Mouse (Mus musculus) adrenal gland, adult 18-20 months (tissue): Measurements from ENCODE around the gene Il34. TPM values are rescaled to one million over a fixed set of nuclear protein-coding genes. Genes with fewer than 3 reads are reported as not detected.
A peak's percentile ranks its signal among the peaks of the same experiment; 100 is the strongest.
"Not testable (repeated sequence)": the region's sequence is repeated elsewhere in the genome, so short reads cannot be mapped to it uniquely, and the experiment has no call there.

Experiments used
- DNase-seq, 2 experiments: peaks; one replicate each; pipeline ENCODE4 v3.0.0; 2021 to 2022; ENCODE audit warnings: low spot score in 2 of 2
- total RNA-seq, 2 experiments: library from RNA; stranded (reverse); gene quantifications; 1 replicate in 1 of 2; 2 replicates in 1 of 2; pipeline ENCODE4 v1.2.3; 2021

The Il34 gene
- total RNA-seq, 2 experiments from 2014 or later: 18.0 to 86.4 TPM

- no peak for DNase-seq
Measured at GRCm38 (mm10) chr8:110811116-110811515, 5.4 kb upstream of the Il34 start.

DNA sequence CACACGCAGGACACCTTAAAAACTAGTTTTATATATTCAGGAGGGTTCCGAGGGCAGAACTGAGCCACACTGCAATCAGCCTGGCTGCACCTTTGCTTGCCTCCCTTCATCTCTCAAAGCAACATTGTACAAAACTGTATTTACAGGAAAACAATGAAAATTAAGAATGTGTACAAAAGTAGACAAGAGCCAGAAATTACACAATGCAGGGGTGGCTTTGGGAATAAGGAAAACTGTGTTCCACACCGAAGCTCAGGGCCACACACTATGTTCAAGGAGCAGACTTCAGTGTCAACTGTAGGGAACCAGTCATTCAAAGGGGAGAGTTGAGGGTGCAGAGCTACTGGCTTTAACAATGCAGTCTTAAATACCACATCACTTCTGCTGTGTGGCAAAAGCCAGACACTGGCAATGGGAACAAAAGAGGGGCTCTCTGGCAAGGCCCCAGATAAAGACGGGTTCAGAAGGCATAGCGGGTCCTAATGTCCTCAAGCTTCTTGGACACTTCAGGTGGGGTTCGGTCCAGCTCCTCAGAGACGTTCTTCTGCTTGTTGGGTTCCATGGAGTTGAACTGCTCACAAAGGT, 4.8 kb upstream of the Il34 start:
- peak in 1 of 2 experiments; percentile 20 for DNase-seq

DNA sequence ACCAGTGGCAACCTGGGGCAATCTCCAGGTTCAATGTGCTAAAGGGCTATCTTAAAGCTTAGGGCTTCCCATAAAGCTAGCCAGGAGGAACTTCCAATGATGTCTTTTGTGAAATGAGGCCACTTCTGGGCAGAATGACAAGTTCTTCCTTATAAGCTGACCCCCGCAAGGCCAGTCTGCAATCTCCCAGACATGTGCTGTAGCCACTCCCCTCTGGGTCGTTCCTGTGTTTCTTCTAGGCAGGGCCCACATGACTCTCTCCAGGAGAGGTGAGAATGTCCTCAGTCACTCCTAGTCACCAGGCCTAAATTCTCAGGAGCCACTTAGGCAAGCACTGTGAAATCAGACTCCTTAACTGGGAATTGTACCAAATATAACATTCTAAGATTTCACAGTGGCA, 4.1 kb upstream of the Il34 start:
- peak in 1 of 2 experiments; percentile 21 for DNase-seq

DNA sequence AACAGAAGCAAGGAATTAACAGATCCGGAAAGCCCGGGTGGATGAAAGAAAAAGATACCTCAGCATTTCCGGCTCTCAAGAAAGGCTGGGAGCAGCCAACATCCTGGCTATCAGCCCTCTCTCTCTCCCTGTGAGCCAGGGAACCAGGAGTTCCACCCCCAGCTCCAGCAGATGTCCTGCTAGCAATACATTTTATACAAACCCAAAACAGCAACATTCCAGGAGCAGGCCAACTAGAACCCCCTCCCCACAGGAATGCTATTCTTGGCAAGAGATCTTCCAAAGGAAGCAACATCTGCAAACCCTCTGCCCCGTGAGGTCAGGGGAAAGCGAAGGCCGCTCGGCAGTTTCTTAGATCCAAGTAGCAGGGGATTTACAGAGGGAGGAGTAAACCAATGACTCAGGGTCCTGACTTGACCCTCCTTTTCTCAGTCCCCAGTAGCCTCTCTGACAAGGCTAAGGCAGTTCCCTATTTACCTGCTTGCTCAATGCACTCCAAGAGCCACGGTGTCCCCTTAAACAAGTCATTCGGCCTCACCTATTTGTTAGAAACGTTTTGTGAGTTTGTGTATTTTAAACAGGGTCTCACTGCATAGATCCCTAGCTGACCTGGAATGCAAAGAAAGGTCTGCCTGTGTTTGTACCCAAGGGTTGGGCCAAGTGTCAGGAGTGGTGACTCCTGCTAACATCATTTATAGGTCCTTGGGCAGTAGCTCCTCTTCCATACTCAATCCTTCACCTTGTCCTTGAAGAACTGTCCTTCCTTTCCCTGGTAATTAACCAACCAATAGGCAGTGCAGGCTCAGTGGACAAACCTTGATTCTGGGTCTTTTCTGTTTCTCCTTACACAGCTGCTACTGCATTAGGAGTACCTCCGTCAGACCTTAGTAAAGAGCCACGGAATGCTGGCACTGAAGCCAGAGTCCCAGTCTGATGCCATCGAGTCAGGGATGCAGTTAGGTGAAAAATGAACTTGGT, 3.1 kb upstream of the Il34 start:
- peak in 1 of 2 experiments; percentile 24 for DNase-seq

GRCm38 (mm10) chr8:110806146-110806545, 422 bp upstream of the Il34 start:
- DNase-seq: no peak

DNA sequence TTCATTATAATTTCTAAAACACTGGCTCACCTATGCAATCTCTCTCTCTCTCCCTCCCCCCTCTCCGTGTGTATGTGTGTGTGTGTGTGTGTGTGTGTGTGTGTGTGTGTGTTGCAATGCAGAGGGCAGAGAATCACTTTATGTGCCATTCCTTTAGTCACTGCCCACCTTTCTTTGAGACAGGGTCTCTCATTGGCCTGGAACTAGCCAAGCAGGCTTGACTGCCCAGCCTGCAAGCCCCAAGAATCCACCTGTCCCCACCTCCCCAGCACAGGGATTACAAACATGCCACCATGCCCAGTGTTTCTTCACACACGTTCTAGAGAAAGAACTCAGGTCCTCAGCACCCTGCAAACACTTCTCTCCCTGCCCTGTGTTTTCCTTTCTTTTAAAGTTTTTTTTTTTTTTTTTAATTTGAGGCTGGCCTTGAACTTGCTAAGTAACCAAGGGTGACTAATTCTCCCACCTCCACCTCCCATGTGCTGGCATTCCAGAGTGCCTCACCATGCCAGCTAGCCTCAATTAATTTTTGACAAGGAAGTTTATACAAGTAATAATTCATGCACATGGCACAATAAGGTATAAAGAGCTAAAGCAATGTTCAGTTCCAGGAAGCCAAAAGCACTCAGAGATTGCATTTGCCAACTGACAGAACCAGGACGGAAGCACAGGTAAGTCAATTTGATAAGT, 754 bp downstream of the Il34 start:
- peak in 1 of 2 experiments; percentile 19 for DNase-seq

GRCm38 (mm10) chr8:110803856-110804255, 1.9 kb downstream of the Il34 start:
- peak in 1 of 2 experiments; percentile 15 for DNase-seq

GRCm38 (mm10) chr8:110802988-110803387, 2.7 kb downstream of the Il34 start:
- peak in 1 of 2 experiments; percentile 19 for DNase-seq

DNA sequence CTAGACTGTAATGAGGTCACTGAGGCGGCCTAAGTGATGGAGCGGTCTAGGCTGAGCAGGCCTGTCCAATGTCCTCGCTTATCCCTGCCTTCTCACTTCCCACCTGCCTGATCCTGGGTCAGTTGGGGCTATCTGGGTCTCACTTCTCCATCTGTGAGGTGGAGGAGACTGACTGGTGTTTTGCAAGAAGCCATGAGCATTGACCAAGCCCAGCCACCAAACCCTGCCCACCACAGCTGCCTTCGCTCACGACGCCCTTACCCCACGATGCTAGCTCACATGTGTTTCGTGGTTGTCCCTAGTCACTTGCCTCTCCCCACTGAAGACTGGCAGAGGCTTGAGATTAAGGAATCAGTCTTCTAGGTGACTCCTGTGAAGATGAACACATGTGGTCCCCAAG, 8.6 kb downstream of the Il34 start:
- DNase-seq: no peak

DNA sequence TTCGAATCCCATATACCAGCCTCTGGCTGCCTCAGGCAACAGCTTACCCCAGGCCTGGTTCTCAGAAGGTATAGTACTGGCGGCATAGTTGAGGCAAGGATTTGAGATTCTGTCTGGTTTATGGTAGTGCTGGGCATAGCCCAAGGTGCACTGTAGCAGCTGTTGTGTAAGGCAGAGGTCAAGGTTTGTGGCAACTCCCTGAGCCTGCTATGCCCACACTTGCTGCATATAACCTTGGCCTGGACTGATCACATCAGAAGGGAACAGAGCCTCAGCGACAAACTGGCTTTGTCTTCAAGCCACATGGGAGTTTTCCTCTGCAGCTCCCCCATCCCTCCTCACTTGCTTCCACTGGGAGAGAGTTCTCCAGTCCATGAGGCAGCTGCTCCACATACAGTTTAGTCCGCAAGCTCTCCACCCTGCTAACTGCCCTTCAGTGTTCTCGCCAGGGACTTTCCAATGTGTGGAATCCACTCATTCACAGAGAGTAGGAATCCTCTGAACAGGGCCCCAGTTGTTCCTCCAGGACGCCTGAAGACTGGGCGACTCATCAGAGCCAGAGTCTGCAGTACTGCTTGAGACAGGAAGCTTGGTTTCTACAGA, 11.3 kb downstream of the Il34 start:
- no peak for DNase-seq

DNA sequence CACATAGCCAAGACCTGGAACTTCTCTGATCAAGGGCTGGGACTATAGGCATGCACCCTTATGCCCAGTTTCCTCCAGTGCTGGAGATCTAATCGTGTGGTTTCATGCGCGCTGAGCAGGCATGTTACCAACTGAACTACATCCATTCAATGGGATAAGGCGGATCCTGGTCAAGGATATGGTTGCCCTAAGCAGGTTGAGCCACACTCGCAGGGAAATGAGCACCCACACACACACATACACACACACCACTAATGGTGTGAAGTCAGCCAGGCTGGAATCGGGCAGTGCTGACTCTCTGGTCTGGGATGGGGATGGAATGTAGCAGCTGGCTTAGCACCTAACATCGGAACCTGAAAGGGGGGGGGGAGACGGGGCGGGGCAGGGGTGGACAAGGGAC, 11.8 kb downstream of the Il34 start:
- DNase-seq: no peak

GRCm38 (mm10) chr8:110793511-110793910, 12.2 kb downstream of the Il34 start:
- no peak for DNase-seq

- DNase-seq: no peak
Measured at GRCm38 (mm10) chr8:110792574-110793200, 13.0 kb downstream of the Il34 start.

DNA sequence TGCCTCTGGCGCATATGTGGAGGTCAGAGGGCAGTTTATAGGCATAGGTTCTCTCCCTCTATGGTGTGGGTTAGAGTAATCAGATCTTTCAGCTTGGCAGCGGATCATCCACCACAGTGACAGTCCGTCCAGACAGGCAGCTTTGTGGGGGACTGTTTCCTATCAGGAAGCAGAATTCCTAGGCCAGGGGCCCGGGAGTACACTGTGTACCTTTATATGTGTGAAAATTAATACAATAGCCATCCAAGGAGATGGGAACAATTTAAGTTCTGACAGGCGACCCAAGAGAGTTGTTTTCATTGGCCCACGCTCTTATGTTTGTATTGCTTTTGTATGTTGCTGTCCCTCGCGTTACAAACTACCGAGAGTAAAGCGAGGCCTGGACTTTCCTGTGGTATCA, 14.6 kb downstream of the Il34 start:
- DNase-seq: no peak

- DNase-seq: no peak
Measured at GRCm38 (mm10) chr8:110790270-110790669, 15.5 kb downstream of the Il34 start.

- DNase-seq: no peak
Measured at GRCm38 (mm10) chr8:110789571-110789970, 16.2 kb downstream of the Il34 start.

- no peak for DNase-seq
Measured at GRCm38 (mm10) chr8:110788981-110789380, 16.7 kb downstream of the Il34 start.

DNA sequence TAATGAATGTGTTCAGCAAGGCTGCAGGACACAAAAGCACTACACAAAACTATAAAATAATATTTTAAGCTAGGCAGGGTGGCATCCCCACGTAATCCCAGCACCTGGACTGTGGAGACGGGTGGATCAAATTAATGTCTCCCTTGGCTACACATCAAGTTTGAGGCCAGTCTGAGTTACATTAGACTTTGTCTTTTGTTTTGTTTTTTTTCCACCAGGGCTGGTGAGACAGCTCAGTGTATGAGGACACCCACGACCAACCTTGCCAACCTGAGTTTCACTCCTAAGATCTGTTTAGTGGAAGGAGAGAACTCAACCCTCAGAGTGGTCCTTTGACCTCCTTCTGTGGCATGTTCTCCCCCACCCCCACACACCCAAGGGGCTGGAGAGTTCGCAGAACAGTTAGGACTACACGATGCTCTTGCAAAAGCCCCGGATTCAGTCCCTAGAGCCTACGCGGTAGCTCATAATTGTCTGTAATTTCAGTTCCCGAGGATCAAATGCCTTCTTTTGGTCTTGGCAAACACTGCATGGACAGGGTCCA, 18.2 kb downstream of the Il34 start:
- no peak for DNase-seq

- no peak for DNase-seq
Measured at GRCm38 (mm10) chr8:110786934-110787333, 18.8 kb downstream of the Il34 start.

GRCm38 (mm10) chr8:110786501-110786900, 19.2 kb downstream of the Il34 start:
- DNase-seq: not testable (repeated sequence)

DNA sequence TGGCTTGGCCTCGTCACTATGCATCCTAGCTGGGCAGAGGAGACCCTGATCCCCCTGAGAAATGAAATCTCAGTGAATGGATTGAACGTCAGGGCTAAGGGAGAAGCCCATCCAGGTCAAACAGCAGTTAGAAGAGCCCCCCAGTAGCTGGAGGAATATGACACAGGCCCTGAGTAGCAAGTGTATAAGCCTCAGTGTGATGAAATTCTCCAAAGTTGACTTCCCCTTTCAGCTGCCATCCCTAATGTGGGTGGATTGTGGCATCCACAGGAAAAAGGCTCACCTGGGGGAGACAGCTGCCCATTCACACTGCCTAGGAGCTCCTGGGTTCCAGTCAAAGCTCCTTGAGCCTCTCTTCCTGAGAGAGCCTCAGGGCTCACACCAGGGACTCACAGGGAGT, 20.4 kb downstream of the Il34 start:
- no peak for DNase-seq
